Mouse (Mus musculus): ENCODE results near the gene Alkbh4. TPM values are rescaled to one million over a fixed set of nuclear protein-coding genes. Genes with fewer than 3 reads are reported as not detected.

The Alkbh4 gene
- polyA plus RNA-seq, 1 experiment from 2014 or later = 12.2 TPM

DNA sequence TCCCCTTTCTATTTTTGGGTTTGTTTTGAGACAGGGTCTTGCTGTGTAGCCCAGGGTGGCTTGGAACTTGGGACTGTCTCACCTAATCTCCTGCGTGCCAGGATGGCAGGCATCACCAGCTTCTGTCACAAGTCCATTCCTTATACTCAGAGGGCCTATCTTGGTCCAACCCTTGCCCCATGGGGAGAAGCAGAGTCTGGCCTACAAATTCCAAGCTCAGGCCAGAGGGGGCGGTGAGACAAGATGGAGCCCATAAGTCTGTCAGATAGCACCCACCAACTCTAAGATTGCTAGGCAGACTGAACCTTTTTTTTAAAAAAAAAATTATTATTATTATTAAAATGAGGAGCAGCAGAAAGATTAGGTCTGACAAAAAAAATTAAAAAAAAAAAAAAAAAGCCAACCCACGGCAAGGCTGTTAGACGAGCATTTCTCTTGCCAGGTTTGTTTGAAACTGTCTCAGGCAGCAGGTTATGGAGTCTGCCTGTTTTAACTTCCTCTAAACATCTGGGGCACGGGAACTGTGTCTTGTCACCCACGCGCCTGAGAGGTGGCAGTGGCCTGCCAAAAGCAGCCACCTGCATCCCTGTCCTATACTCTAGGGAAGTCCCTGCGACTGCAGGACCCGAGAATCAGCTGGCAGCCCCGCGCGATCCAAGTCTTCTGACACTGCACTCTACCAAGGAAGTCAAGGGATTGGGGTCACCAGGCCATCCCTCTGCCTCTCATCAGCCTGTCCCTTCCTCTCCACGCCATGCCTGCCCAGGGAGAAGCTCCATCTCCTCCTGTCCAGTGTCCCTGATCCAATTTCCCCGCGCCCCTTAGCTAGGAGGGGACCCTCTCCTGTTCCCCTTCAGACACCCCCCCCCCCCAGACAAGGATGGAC, 33.9 kb downstream of the Alkbh4 start:
- 13% methylated on average over 15 of the region's 15 CpGs for WGBS
- no peak overlapping the region for H3K27ac ChIP-seq
- ATAC-seq (replicated peaks; ENCODE audit: low FRiP score, low read depth) = no peak; the same call in none of the 2 replicates

GRCm38 (mm10) chr5:136170512-136171362, 34.8 kb downstream of the Alkbh4 start, which contains the start of gene Orai2:
Gene Orai2, minus strand, starts transcription at chr5:136170713.
- peak within 1 kb of the TSS; percentile 32; the same call in 1 of the 2 replicates for H3K27ac ChIP-seq
- 2% methylated on average over 49 of the region's 49 CpGs for WGBS
- no peaks in the 10 kb centered on the region for H3K27me3 ChIP-seq (ENCODE audit: insufficient read depth, low read length)
- no peaks in the 10 kb centered on the region for H3K9me3 ChIP-seq (replicated peaks; ENCODE audit: low read length)
- H3K4me1 ChIP-seq (replicated peaks; ENCODE audit: insufficient read depth, low read length) = peaks cover 4% of the 10 kb centered on the region; the same call in 1 of the 2 replicates
- no peaks in the 10 kb centered on the region for H3K36me3 ChIP-seq (ENCODE audit: insufficient read depth, low read length)
- ATAC-seq (replicated peaks; ENCODE audit: low FRiP score, low read depth) (peak; percentile 82), DNase-seq (ENCODE audit: low spot score) (peak; percentile 89)
- H3K4me2 ChIP-seq (ENCODE audit: low read length) = peak within 1 kb of the TSS; percentile 94
- no peak for TF ChIP-seq CTCF (IDR thresholded peaks at IDR 0.05; ENCODE audit: low read depth)
- peak within 1 kb of the TSS; percentile 50 for H3K4me3 ChIP-seq (replicated peaks; ENCODE audit: low read depth, low read length)
- H3K9ac ChIP-seq (ENCODE audit: low read depth, low read length) = peak within 1 kb of the TSS; percentile 57

More for the DNA sequence above, 33.9 kb downstream of the Alkbh4 start:
- Histone ChIP-seq H3K4me1 (replicated peaks; ENCODE audit: insufficient read depth, low read length) (peaks cover 4% of the 10 kb centered on the region; the same call in 1 of the 2 replicates), H3K36me3 (ENCODE audit: insufficient read depth, low read length) (no peaks in the 10 kb centered on the region), H3K9ac (ENCODE audit: low read depth, low read length) (peak overlapping the region; percentile 57), H3K4me3 (replicated peaks; ENCODE audit: low read depth, low read length) (peak overlapping the region; percentile 50), H3K27me3 (ENCODE audit: insufficient read depth, low read length) (no peaks in the 10 kb centered on the region), H3K9me3 (replicated peaks; ENCODE audit: low read length) (no peaks in the 10 kb centered on the region), H3K4me2 (ENCODE audit: low read length) (peak overlapping the region; percentile 94)
- DNase-seq (ENCODE audit: low spot score) = peak; percentile 51
- no peak for TF ChIP-seq CTCF (IDR thresholded peaks at IDR 0.05; ENCODE audit: low read depth)

GRCm38 (mm10) chr5:136171363-136172341, 35.7 kb downstream of the Alkbh4 start:
- no peak for ATAC-seq (replicated peaks; ENCODE audit: low FRiP score, low read depth)
- no peak overlapping the region for H3K9ac ChIP-seq (ENCODE audit: low read depth, low read length)

DNA sequence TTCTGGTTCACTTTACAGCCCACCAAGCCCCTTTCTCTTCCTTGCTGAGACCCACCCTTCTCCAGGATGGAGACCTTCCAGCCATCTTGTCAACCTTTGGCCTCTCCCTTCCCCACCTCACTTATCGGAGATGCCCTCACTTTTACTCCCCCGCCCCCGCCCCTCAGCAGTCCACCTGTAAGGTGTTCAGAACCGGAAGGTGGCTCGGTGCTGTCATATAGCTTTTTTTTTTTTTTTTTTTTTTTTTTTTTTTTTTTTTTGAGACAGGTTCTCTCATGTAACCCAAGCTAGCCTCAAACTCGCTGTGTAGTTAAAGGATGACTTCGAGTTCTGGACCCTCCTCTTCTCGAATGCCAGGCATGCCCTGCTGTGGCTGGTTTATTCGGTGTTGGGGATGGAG, 37.0 kb downstream of the Alkbh4 start:
- Histone ChIP-seq H3K4me2 (ENCODE audit: low read length) (no peak overlapping the region), H3K27ac (no peak overlapping the region), H3K4me3 (replicated peaks; ENCODE audit: low read depth, low read length) (no peak overlapping the region), H3K27me3 (ENCODE audit: insufficient read depth, low read length) (no peaks in the 10 kb centered on the region), H3K9ac (ENCODE audit: low read depth, low read length) (no peak overlapping the region), H3K9me3 (replicated peaks; ENCODE audit: low read length) (no peaks in the 10 kb centered on the region), H3K36me3 (ENCODE audit: insufficient read depth, low read length) (0 out of 2 replicates have a peak, but pooled peaks cover 2% of the 10 kb centered on the region), H3K4me1 (replicated peaks; ENCODE audit: insufficient read depth, low read length) (peaks cover 4% of the 10 kb centered on the region; the same call in 1 of the 2 replicates)
- ATAC-seq (replicated peaks; ENCODE audit: low FRiP score, low read depth) (no peak), DNase-seq (ENCODE audit: low spot score) (no peak)
- TF ChIP-seq CTCF (IDR thresholded peaks at IDR 0.05; ENCODE audit: low read depth) = no peak
- 77% methylated on average over 9 of the region's 9 CpGs for WGBS

More at GRCm38 (mm10) chr5:136171363-136172341, 35.7 kb downstream of the Alkbh4 start:
- no peaks in the 10 kb centered on the region for H3K27me3 ChIP-seq (ENCODE audit: insufficient read depth, low read length)
- no peaks in the 10 kb centered on the region for H3K9me3 ChIP-seq (replicated peaks; ENCODE audit: low read length)
- no peaks in the 10 kb centered on the region for H3K36me3 ChIP-seq (ENCODE audit: insufficient read depth, low read length)
- DNase-seq (ENCODE audit: low spot score) = peak; percentile 36
- peak overlapping the region; percentile 94 for H3K4me2 ChIP-seq (ENCODE audit: low read length)
- no peak for TF ChIP-seq CTCF (IDR thresholded peaks at IDR 0.05; ENCODE audit: low read depth)
- H3K4me1 ChIP-seq (replicated peaks; ENCODE audit: insufficient read depth, low read length) = peaks cover 4% of the 10 kb centered on the region; the same call in 1 of the 2 replicates
- H3K27ac ChIP-seq = peak overlapping the region; percentile 15; the same call in 1 of the 2 replicates
- WGBS = 28% methylated on average over 17 of the region's 17 CpGs
- peak overlapping the region; percentile 50 for H3K4me3 ChIP-seq (replicated peaks; ENCODE audit: low read depth, low read length)

- TF ChIP-seq CTCF (IDR thresholded peaks at IDR 0.05; ENCODE audit: low read depth) = no peak
- Histone ChIP-seq H3K36me3 (ENCODE audit: insufficient read depth, low read length) (peaks cover 2% of the 10 kb centered on the region; the same call in 1 of the 2 replicates), H3K27me3 (ENCODE audit: insufficient read depth, low read length) (no peaks in the 10 kb centered on the region), H3K9ac (ENCODE audit: low read depth, low read length) (no peak overlapping the region), H3K4me1 (replicated peaks; ENCODE audit: insufficient read depth, low read length) (peaks cover 4% of the 10 kb centered on the region; the same call in 1 of the 2 replicates), H3K27ac (peak overlapping the region; percentile 50), H3K4me2 (ENCODE audit: low read length) (no peak overlapping the region), H3K9me3 (replicated peaks; ENCODE audit: low read length) (no peaks in the 10 kb centered on the region), H3K4me3 (replicated peaks; ENCODE audit: low read depth, low read length) (no peak overlapping the region)
- no peak for ATAC-seq (replicated peaks; ENCODE audit: low FRiP score, low read depth)
- DNase-seq (ENCODE audit: low spot score) = no peak
- WGBS = 41% methylated on average over 9 of the region's 9 CpGs
Observed at GRCm38 (mm10) chr5:136173606-136174463, 37.9 kb downstream of the Alkbh4 start.
